Mouse (Mus musculus) adrenal gland, postnatal 36 days (tissue): ENCODE data around the gene Dlgap1. TPM values are rescaled to one million over a fixed set of nuclear protein-coding genes. Genes with fewer than 3 reads are reported as not detected.

ENCODE experiments used
- DNase-seq, 2 experiments: peaks; one replicate each; pipeline ENCODE4 v3.0.0; 2021; ENCODE audit warnings: mixed read lengths in 1 of 2
- total RNA-seq, 2 experiments: library from RNA; stranded (reverse); gene quantifications; 2 replicates each; pipeline ENCODE4 v1.2.3; 2021

Gene Dlgap1
- total RNA-seq, 2 experiments from 2014 or later = 37.2 to 54.1 TPM

GRCm38 (mm10) chr17:70614407-70615060 lies 645.7 kb downstream of the Dlgap1 start:
- DNase-seq = no peak

DNA sequence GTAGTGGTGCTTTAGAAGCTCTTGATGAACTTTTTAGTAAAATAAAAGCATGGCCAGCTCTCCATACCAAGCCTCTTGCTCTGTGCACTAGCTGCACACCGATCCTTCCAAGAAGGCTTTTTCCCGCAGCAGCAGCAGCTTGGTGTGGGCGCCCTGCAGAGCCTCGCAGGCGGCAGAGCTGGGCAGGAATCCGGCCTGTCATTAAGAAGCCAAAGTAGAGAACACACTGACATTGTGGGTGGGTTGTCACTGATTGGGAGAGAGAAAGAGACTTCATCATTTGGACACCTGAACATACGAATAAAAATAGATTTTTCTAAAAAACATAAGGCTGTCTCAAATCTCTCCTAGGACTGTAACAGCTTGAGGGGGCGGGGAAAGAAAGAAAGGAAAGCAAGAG lies 653.6 kb downstream of the Dlgap1 start:
- no peak for DNase-seq

GRCm38 (mm10) chr17:70626396-70626795 lies 657.5 kb downstream of the Dlgap1 start:
- no peak for DNase-seq

DNA sequence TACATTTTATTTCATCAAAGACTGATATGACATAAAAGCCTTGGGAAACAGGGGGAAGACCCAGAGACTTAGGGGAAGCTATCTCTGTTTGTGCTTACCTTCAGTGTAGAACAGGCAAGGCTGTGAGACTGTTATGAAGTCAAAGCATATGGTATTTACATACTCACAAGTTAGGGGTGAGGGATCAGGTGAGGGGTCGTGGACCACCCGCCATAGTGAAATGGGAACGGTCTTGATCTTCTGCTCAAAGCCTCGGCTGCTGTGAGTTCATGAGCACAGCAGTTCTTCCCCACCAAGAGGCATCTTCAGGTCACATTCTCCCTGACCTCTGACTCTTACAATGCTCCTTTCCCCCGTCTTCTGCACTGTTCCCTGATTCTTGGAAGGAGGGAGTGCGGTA lies 658.1 kb downstream of the Dlgap1 start:
- DNase-seq = no peak

DNA sequence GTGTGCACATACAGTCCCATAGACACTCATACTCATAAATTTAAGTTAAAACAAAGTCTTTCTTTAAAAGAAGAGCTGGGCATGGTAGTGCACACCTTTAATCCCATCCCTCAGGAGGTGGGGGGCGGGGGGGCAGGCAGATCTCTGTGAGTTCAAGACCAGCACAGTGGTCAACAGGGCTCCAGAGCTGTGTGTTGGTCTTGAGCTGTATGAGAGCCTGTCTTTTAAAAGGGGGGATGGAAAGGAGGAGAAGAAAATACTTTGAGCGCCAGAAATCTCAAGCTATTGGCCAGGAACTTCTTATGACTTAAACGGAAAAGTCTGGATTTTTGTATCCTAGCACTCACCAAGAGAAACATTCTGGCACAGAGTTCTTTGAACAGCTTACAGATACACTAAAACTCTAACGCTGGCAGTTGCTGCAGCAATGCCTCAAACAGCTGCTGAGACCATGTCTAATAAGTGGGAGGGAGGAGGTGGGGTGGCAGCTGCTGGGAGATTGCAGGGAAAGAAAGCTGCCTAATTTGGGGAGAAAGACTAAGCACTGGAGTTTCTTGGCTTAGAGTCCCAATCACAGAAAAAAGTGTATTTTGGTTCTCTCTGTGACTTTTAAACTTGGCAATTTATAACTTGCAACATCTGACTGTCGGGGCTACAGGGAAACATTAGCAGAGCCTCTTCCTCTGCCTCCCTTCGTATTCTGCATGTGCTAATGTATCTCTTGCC lies 660.9 kb downstream of the Dlgap1 start:
- DNase-seq = no peak

- peak; percentile 78 to 82 for DNase-seq
Measured at GRCm38 (mm10) chr17:70633181-70633944, 664.5 kb downstream of the Dlgap1 start.

- no peak for DNase-seq
Measured at GRCm38 (mm10) chr17:70643211-70643610, 674.3 kb downstream of the Dlgap1 start.

GRCm38 (mm10) chr17:70646641-70647040 lies 677.8 kb downstream of the Dlgap1 start:
- DNase-seq = peak in 1 of 2 experiments; percentile 20

DNA sequence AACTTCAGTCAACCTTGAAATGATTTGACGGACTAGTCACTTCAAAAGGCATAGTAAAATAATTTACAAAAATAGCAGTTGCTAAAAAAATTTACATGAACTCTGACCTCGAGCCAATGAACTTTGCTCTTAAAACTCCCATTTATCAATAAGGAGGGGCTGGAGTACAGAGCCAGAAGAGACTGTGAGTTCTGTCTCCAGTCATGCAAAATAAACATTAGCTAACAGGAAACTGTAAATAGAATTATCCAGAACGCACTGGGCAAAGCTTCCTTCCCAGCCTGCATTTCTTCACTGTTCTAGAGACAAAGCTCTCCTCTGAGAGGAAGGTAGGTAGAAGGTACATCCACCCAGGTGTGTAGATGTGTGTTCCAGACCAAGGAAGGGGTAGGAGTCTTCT lies 692.5 kb downstream of the Dlgap1 start:
- DNase-seq = no peak

DNA sequence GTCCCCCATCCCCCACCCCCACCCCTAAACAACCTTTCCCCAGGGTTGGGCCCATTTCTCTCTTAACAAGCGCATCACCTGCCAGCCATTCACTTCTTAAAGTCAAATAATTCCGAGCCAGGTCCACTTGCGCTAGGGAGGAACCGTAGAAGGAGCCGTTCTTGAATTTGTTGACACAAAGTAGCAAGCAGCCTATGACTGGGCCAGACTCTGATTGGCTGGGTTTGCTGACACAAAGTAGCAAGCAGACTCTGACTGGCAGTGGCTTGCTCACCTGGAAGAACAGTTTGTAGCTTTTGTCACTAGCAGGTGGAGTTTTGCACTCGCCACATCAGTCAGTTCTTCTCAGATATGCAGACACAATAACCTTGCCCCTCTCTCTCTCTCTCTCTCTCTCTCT lies 695.1 kb downstream of the Dlgap1 start:
- no peak for DNase-seq

- no peak for DNase-seq
Measured at GRCm38 (mm10) chr17:70664484-70665040, 695.7 kb downstream of the Dlgap1 start.

DNA sequence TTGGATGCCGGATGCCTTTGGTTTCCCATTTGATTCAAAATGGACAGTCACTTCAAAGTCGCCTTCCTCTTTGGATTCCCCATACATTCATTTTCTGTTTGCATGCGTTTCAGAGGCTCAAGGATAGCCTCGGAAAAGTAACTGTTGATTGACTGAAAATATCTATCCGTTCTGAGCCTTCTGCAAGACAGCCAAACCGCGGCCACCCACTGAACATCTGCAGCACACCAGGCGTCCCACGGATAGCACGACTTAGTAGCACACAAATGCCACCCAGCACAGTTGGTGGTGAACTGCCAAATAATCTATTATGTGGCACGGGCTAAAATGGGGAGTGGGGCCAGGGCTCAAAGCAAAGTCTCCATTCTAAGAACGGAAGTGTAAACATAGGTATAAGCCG lies 705.1 kb downstream of the Dlgap1 start:
- no peak for DNase-seq

DNA sequence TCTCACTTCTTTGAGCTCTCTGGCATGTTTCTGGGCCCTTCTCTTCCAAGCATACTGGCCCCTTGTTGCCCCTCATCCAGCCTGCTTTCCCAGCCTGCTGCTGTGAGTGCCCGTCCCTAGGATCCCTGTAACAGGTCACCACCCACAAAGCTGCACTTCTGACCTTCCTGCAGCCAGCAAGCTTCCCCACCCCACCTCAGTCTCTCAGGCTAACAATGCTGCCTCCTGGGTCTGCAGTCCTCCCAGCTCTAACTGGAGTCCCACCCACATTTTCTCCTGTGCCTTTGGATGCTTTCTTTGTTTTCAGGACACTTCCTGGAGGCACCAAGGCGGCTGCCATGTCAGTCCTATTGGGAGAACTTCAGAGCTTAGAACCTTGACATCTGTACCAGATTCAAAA lies 707.6 kb downstream of the Dlgap1 start:
- DNase-seq = no peak

DNA sequence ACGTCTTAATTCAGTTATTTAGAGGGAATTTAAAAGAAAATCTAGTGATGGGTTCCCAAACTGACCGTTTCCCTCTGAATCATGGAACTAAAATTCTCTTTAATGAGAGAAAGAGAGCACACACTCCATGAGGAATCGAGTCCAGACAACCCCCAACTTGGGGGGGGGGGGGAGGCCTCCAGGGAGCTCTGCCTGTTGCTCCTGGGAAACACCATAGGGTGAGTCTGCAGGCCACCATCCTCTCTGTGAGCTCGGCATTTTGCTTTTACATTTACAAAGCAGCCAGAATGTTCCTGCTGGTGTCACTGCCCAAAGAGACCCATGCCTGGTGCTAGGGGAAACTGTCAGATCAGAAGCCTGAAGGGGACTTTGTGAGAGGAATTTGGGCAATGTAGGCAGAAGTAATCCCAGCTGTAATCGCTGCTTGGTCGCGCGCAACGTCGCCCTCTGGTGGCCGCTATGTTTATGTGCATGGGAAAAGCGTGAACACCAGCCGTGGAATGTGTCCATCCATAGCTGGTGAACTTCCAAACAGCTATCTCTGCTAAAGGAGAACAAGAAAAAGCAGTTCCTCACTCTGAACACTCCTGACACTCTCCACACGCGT lies 714.8 kb downstream of the Dlgap1 start:
- DNase-seq = peak; percentile 82 to 85

- no peak for DNase-seq
Measured at GRCm38 (mm10) chr17:70690174-70690573, 721.3 kb downstream of the Dlgap1 start.

DNA sequence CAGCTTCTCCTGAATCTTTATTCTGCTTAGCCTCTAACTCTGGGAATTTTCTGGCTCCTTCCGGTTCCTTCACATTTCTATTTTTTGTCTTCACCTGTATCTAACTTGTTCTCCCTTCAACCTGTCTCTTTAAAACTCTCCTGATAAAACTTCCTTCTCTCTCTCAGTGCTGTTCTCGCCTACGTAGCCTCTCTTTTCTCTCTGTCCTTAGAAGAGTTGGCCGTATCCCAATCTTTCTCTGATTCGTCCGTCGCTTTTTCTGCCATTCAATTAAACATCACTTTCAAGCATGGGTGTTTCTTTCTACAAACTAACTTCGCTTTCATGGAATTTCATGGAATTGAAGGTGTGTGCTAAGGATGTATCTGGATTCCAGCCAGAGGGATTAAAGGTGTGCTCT lies 721.7 kb downstream of the Dlgap1 start:
- DNase-seq = no peak

DNA sequence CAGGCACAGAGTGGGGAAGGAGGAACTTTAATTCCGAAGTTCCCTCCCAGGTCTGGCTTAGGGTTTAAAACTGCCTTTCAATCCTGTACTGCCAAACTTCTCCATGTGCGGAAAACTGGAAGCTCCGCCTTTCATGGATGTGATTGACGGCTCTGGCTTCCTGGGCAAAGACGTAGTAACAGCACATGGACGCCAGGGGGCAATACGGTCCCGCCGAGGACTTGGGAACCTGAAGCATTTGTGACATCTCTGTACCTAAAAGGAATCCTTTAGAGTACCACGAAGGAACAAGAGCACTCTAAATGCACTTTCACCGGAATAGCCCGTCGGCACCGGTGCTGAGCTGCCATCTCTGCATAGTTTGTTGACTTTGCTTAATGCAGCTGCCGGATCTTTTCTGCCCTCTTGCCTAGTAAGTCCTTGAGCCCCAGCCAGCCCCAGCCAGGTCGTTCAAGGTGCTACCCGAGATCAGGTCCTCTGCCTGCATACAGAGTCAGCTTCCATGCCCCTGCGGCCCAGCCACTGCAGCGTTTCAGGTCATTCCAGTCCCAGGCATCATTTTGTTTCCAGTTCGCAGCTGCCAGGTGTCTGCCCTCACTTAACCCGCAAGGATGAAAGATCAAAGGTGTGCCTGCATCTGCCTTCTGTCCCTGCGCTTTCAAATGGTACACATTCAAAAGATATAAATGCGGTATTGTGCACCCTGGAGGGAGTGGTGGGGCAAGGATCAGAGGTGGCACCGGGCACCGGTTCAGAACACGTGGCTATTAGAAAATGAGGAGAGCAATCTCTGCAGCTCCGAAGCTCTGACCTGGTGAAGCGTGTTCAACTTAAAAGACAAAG lies 738.3 kb downstream of the Dlgap1 start:
- DNase-seq = peak; percentile 85 to 89

DNA sequence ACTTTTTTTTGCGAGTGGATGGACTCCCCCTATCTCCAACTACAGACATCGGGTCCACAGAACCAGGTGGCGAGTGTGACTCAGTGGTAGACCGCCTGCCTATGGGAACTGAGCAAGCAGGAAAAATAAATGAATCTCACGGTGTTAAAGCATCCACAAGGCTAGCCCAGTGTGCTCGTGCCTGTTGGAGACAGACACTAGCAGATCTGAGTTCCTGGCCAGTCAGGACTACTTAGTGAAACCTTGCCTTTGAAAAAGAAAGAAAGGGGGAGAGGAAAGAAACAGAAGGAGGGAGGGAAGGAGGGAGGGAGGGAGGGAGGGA lies 738.9 kb downstream of the Dlgap1 start:
- DNase-seq = no peak

- no peak for DNase-seq
Measured at GRCm38 (mm10) chr17:70709545-70709944, 740.7 kb downstream of the Dlgap1 start.

- DNase-seq = no peak
Measured at GRCm38 (mm10) chr17:70713470-70713869, 744.6 kb downstream of the Dlgap1 start.

- DNase-seq = peak; percentile 63 to 72
Measured at GRCm38 (mm10) chr17:70719684-70720324, 750.9 kb downstream of the Dlgap1 start.
